Mouse (Mus musculus) E14TG2a.4 (cell line): ENCODE data around the gene Gramd1b.

Experiments used
- H3K27me3 ChIP-seq: 2 replicates; pipeline ENCODE4 v1.6.1; 2014; ENCODE audit warnings: low read length, control low read depth; ENCODE audit not compliant: insufficient read depth
- H3K36me3 ChIP-seq: 2 replicates; pipeline ENCODE4 v1.6.1; 2014; ENCODE audit warnings: low read length, control low read depth; ENCODE audit not compliant: insufficient read depth
- H3K4me1 ChIP-seq: replicated peaks from 2 replicates; pipeline ENCODE4 v1.6.1; 2014; ENCODE audit warnings: low read depth, low read length, control low read depth
- H3K4me3 ChIP-seq: replicated peaks from 2 replicates; pipeline ENCODE4 v1.5.1; 2014; ENCODE audit warnings: mild to moderate bottlenecking, low read length
- H3K9me3 ChIP-seq: 2 replicates; pipeline ENCODE4 v1.6.1; 2014; ENCODE audit warnings: low read length, control low read depth
- CTCF ChIP-seq: conservative IDR thresholded peaks from 2 replicates; pipeline ENCODE4 v1.5.1; 2014; ENCODE audit warnings: low read length
- NANOG ChIP-seq: IDR thresholded peaks from 2 replicates; pipeline ENCODE4 v1.6.1; 2014; ENCODE audit warnings: borderline replicate concordance, low read length, mixed read lengths
- POU5F1 ChIP-seq: IDR thresholded peaks from 2 replicates; pipeline ENCODE4 v1.6.1; 2014; ENCODE audit warnings: low read length, borderline replicate concordance

Gene Gramd1b

DNA sequence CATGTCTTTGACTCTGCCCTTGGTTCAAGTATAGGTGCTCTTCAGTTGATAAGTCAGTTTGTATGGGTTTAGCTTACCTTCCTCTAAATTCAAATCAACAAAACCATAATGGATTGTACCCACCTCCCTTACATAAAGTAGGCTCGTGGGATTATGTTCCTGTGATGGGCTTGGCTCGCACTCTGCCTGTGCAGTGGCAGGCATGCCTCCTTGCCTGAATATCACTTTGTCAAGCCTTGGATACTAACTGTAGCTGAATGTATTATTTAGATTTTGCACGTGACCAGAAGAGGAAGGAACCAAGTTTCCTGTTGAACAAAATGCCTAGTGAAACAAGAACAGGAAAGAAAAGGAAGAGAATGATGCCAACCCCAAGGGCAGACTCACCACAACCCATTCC, 260.1 kb downstream of the Gramd1b start:
- Histone ChIP-seq H3K36me3 (no peaks in the 10 kb centered on the region), H3K27me3 (peaks cover 48% of the 10 kb centered on the region), H3K9me3 (no peaks in the 10 kb centered on the region), H3K4me1 (peaks cover 20% of the 10 kb centered on the region), H3K4me3 (no peak overlapping the region)
- no peak for TF ChIP-seq POU5F1
- no peak for TF ChIP-seq CTCF
- no peak for TF ChIP-seq NANOG

GRCm38 (mm10) chr9:40269880-40270279, 261.3 kb downstream of the Gramd1b start:
- H3K36me3 ChIP-seq = no peaks in the 10 kb centered on the region
- no peak for TF ChIP-seq NANOG
- no peak for TF ChIP-seq CTCF
- no peak for TF ChIP-seq POU5F1
- H3K4me3 ChIP-seq = peak overlapping the region; percentile 82
- peaks cover 20% of the 10 kb centered on the region for H3K4me1 ChIP-seq
- H3K9me3 ChIP-seq = no peaks in the 10 kb centered on the region
- peaks cover 52% of the 10 kb centered on the region for H3K27me3 ChIP-seq

GRCm38 (mm10) chr9:40269103-40269861, 261.9 kb downstream of the Gramd1b start, which contains the start of gene Scn3b:
Gene Scn3b (plus strand): TSS chr9:40269217.
- Histone ChIP-seq H3K9me3 (no peaks in the 10 kb centered on the region), H3K36me3 (no peaks in the 10 kb centered on the region), H3K4me3 (peak within 1 kb of the TSS; percentile 82), H3K4me1 (peaks cover 20% of the 10 kb centered on the region), H3K27me3 (peaks cover 52% of the 10 kb centered on the region)
- no peak for TF ChIP-seq CTCF
- TF ChIP-seq NANOG = no peak

- Histone ChIP-seq H3K9me3 (no peaks in the 10 kb centered on the region), H3K4me3 (peak overlapping the region; percentile 82), H3K4me1 (peaks cover 20% of the 10 kb centered on the region), H3K27me3 (peaks cover 52% of the 10 kb centered on the region), H3K36me3 (no peaks in the 10 kb centered on the region)
- no peak for TF ChIP-seq NANOG
- no peak for TF ChIP-seq CTCF
- no peak for TF ChIP-seq POU5F1
These were observed 262.5 kb downstream of the Gramd1b start for GRCm38 (mm10) chr9:40268748-40269102.

- peaks cover 50% of the 10 kb centered on the region for H3K27me3 ChIP-seq
- peaks cover 20% of the 10 kb centered on the region for H3K4me1 ChIP-seq
- TF ChIP-seq CTCF (no peak), NANOG (no peak), POU5F1 (no peak)
- H3K9me3 ChIP-seq = no peaks in the 10 kb centered on the region
- peak overlapping the region; percentile 82 for H3K4me3 ChIP-seq
- H3K36me3 ChIP-seq = no peaks in the 10 kb centered on the region
These were observed 263.0 kb downstream of the Gramd1b start for GRCm38 (mm10) chr9:40268040-40268747.

GRCm38 (mm10) chr9:40263874-40264273, 267.3 kb downstream of the Gramd1b start:
- H3K4me3 ChIP-seq = no peak overlapping the region
- peaks cover 10% of the 10 kb centered on the region for H3K4me1 ChIP-seq
- peaks cover 6% of the 10 kb centered on the region; the same call in 1 of the 2 replicates for H3K9me3 ChIP-seq
- H3K27me3 ChIP-seq = peaks cover 24% of the 10 kb centered on the region
- no peaks in the 10 kb centered on the region for H3K36me3 ChIP-seq
- TF ChIP-seq NANOG (no peak), CTCF (no peak), POU5F1 (no peak)

DNA sequence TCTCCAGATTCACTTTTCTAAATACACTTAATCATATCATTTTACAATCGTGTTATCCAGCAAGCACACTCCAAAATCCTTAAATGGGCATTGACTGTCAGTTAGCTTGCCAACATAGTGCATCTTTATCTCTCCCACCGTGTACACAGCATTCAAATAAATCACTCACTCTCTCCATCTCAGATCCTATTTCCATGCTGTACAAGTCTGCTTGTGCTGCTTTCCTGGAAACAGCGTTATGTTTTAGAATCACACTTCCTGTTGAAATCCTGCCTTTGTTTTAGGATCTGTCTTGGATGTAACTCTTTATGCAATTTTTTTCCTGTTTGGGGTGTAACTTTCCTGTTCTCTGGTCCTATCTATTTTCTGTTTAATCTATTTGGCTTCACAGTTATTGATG, 278.7 kb downstream of the Gramd1b start:
- Histone ChIP-seq H3K4me3 (no peak overlapping the region), H3K27me3 (no peaks in the 10 kb centered on the region), H3K9me3 (peaks cover 12% of the 10 kb centered on the region), H3K36me3 (no peaks in the 10 kb centered on the region), H3K4me1 (no peaks in the 10 kb centered on the region)
- no peak for TF ChIP-seq CTCF
- no peak for TF ChIP-seq NANOG
- TF ChIP-seq POU5F1 = no peak

DNA sequence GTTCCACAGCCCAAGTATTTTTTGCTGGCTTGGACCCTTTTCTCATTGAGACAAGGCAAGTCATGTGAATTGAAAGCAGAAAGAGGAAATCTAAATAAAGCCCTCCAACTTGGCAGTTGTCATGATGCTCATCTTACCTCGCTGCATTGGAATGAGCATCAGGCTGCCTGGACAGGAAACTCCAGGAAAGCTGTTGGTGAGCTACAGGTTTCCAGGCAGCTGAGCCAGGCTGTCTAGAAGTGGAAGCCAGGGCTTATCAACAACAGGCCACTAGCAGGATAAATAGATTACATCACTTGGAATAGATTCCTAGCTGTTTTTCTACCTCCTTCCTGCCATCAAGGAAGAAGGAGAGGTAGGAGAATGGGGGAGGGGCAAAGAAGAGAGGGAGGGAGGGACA, 282.1 kb downstream of the Gramd1b start:
- peaks cover 14% of the 10 kb centered on the region; the same call in 1 of the 2 replicates for H3K4me1 ChIP-seq
- peaks cover 12% of the 10 kb centered on the region for H3K9me3 ChIP-seq
- no peaks in the 10 kb centered on the region for H3K27me3 ChIP-seq
- no peak for TF ChIP-seq POU5F1
- no peak for TF ChIP-seq CTCF
- TF ChIP-seq NANOG = no peak
- no peaks in the 10 kb centered on the region for H3K36me3 ChIP-seq
- H3K4me3 ChIP-seq = no peak overlapping the region

GRCm38 (mm10) chr9:40246702-40247101, 284.5 kb downstream of the Gramd1b start:
- Histone ChIP-seq H3K9me3 (no peaks in the 10 kb centered on the region; the same call in 1 of the 2 replicates), H3K27me3 (no peaks in the 10 kb centered on the region), H3K36me3 (no peaks in the 10 kb centered on the region), H3K4me3 (no peak overlapping the region), H3K4me1 (peaks cover 32% of the 10 kb centered on the region)
- TF ChIP-seq POU5F1 = no peak
- no peak for TF ChIP-seq NANOG
- no peak for TF ChIP-seq CTCF
